Mouse (Mus musculus): ENCODE results near the gene Gpr3. TPM values are rescaled to one million over a fixed set of nuclear protein-coding genes. Genes with fewer than 3 reads are reported as not detected.

The Gpr3 gene
- 0.25 and 0.50 TPM in 2 replicates for total RNA-seq (2017)

GRCm38 (mm10) chr4:133211751-133212561, at the start of gene Gpr3, which contains the start of gene Cd164l2:
Gene Gpr3, minus strand, starts transcription at chr4:133212536.
Gene Cd164l2, plus strand, starts transcription at chr4:133212131.
- ATAC-seq (replicated peaks in 1 of 2; ENCODE audit: insufficient read depth in 1 of 2, low FRiP score in 2 of 2, low TSS enrichment in 1 of 2, low read depth in 1 of 2, poor library complexity in 2 of 2, severe bottlenecking in 2 of 2): no peak

GRCm38 (mm10) chr4:133261641-133262374, 49.5 kb upstream of the Gpr3 start:
- peak; percentile 15 to 41; a peak in 2 of 4 replicates for ATAC-seq (replicated peaks in 1 of 2; ENCODE audit: insufficient read depth in 1 of 2, low FRiP score in 2 of 2, low TSS enrichment in 1 of 2, low read depth in 1 of 2, poor library complexity in 2 of 2, severe bottlenecking in 2 of 2)

- ATAC-seq (replicated peaks in 1 of 2; ENCODE audit: insufficient read depth in 1 of 2, low FRiP score in 2 of 2, low TSS enrichment in 1 of 2, low read depth in 1 of 2, poor library complexity in 2 of 2, severe bottlenecking in 2 of 2): no peak
Measured at GRCm38 (mm10) chr4:133257798-133258408, 45.6 kb upstream of the Gpr3 start.

GRCm38 (mm10) chr4:133257230-133257629, 44.9 kb upstream of the Gpr3 start:
- no peak for ATAC-seq (replicated peaks in 1 of 2; ENCODE audit: insufficient read depth in 1 of 2, low FRiP score in 2 of 2, low TSS enrichment in 1 of 2, low read depth in 1 of 2, poor library complexity in 2 of 2, severe bottlenecking in 2 of 2)

- no peak for ATAC-seq (replicated peaks in 1 of 2; ENCODE audit: insufficient read depth in 1 of 2, low FRiP score in 2 of 2, low TSS enrichment in 1 of 2, low read depth in 1 of 2, poor library complexity in 2 of 2, severe bottlenecking in 2 of 2)
Measured at GRCm38 (mm10) chr4:133256820-133257219, 44.5 kb upstream of the Gpr3 start.

- no peak for ATAC-seq (replicated peaks in 1 of 2; ENCODE audit: insufficient read depth in 1 of 2, low FRiP score in 2 of 2, low TSS enrichment in 1 of 2, low read depth in 1 of 2, poor library complexity in 2 of 2, severe bottlenecking in 2 of 2)
Measured at GRCm38 (mm10) chr4:133255392-133255791, 43.1 kb upstream of the Gpr3 start.

GRCm38 (mm10) chr4:133253412-133253811, 41.1 kb upstream of the Gpr3 start:
- no peak for ATAC-seq (replicated peaks in 1 of 2; ENCODE audit: insufficient read depth in 1 of 2, low FRiP score in 2 of 2, low TSS enrichment in 1 of 2, low read depth in 1 of 2, poor library complexity in 2 of 2, severe bottlenecking in 2 of 2)

GRCm38 (mm10) chr4:133252089-133252488, 39.8 kb upstream of the Gpr3 start:
- ATAC-seq (replicated peaks in 1 of 2; ENCODE audit: insufficient read depth in 1 of 2, low FRiP score in 2 of 2, low TSS enrichment in 1 of 2, low read depth in 1 of 2, poor library complexity in 2 of 2, severe bottlenecking in 2 of 2): no peak

GRCm38 (mm10) chr4:133251214-133251613, 38.9 kb upstream of the Gpr3 start:
- ATAC-seq (replicated peaks in 1 of 2; ENCODE audit: insufficient read depth in 1 of 2, low FRiP score in 2 of 2, low TSS enrichment in 1 of 2, low read depth in 1 of 2, poor library complexity in 2 of 2, severe bottlenecking in 2 of 2): no peak

- ATAC-seq (replicated peaks in 1 of 2; ENCODE audit: insufficient read depth in 1 of 2, low FRiP score in 2 of 2, low TSS enrichment in 1 of 2, low read depth in 1 of 2, poor library complexity in 2 of 2, severe bottlenecking in 2 of 2): peak; percentile 56 to 57; a peak in 2 of 4 replicates
Measured at GRCm38 (mm10) chr4:133250609-133251008, 38.3 kb upstream of the Gpr3 start.

- peak in 1 of 2 experiments; percentile 29; a peak in 1 of 4 replicates for ATAC-seq (replicated peaks in 1 of 2; ENCODE audit: insufficient read depth in 1 of 2, low FRiP score in 2 of 2, low TSS enrichment in 1 of 2, low read depth in 1 of 2, poor library complexity in 2 of 2, severe bottlenecking in 2 of 2)
Measured at GRCm38 (mm10) chr4:133247806-133248449, 35.6 kb upstream of the Gpr3 start.

- ATAC-seq (replicated peaks in 1 of 2; ENCODE audit: insufficient read depth in 1 of 2, low FRiP score in 2 of 2, low TSS enrichment in 1 of 2, low read depth in 1 of 2, poor library complexity in 2 of 2, severe bottlenecking in 2 of 2): no peak
Measured at GRCm38 (mm10) chr4:133247072-133247471, 34.7 kb upstream of the Gpr3 start.

- no peak for ATAC-seq (replicated peaks in 1 of 2; ENCODE audit: insufficient read depth in 1 of 2, low FRiP score in 2 of 2, low TSS enrichment in 1 of 2, low read depth in 1 of 2, poor library complexity in 2 of 2, severe bottlenecking in 2 of 2)
Measured at GRCm38 (mm10) chr4:133244289-133244688, 32.0 kb upstream of the Gpr3 start.

- ATAC-seq (replicated peaks in 1 of 2; ENCODE audit: insufficient read depth in 1 of 2, low FRiP score in 2 of 2, low TSS enrichment in 1 of 2, low read depth in 1 of 2, poor library complexity in 2 of 2, severe bottlenecking in 2 of 2): no peak
Measured at GRCm38 (mm10) chr4:133243538-133243937, 31.2 kb upstream of the Gpr3 start.

GRCm38 (mm10) chr4:133242710-133243109, 30.4 kb upstream of the Gpr3 start:
- no peak for ATAC-seq (replicated peaks in 1 of 2; ENCODE audit: insufficient read depth in 1 of 2, low FRiP score in 2 of 2, low TSS enrichment in 1 of 2, low read depth in 1 of 2, poor library complexity in 2 of 2, severe bottlenecking in 2 of 2)

- no peak for ATAC-seq (replicated peaks in 1 of 2; ENCODE audit: insufficient read depth in 1 of 2, low FRiP score in 2 of 2, low TSS enrichment in 1 of 2, low read depth in 1 of 2, poor library complexity in 2 of 2, severe bottlenecking in 2 of 2)
Measured at GRCm38 (mm10) chr4:133241910-133242309, 29.6 kb upstream of the Gpr3 start.

All from hematopoietic stem cell, adult 5-6 weeks (primary cell).